Mouse (Mus musculus) layer of hippocampus, adult 11-12 months (tissue): ENCODE results near the gene Cfap299.

ENCODE experiments used
- DNase-seq: peaks from one replicate; pipeline ENCODE4 v3.0.0; 2022; ENCODE audit warnings: low spot score

Gene Cfap299

DNA sequence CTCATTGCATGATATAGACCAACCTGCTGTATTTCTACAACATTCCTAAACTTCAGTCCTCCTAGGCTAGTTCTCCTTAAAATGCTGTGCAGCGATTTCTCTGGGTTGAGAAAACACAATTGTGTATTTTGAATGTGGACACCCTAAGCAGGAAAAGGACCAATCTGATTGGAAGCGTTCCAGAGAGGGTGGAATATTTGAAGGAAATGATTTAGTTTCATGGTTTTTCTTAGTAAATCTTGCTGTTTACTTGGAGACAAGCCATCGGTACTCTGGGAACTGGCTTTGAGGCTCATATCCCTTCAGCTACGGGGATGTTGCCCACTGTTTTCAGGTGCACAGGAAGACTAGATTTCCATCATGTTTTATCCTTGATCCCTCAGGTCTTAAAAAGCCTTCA, 288.3 kb downstream of the Cfap299 start:
- no peak for DNase-seq

DNA sequence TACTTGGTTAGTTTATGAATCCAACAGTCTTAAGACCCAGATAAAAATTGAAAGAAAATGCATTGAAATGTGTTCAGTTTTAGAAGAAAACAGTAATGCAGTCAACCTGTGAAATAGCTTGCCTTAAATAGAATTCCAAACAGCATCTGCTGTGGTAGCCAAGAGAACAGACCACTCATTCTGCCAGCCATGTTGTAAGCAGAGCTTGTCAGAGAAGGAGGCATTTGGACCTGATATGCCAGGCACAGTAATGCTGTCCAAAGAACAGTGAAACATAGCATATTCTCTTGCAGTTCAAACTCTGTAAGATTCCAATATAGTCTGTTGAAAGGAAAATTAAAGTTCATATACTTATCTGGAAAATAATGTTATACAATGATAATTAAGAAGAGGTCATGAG, 321.2 kb downstream of the Cfap299 start:
- peak; percentile 4 for DNase-seq

DNA sequence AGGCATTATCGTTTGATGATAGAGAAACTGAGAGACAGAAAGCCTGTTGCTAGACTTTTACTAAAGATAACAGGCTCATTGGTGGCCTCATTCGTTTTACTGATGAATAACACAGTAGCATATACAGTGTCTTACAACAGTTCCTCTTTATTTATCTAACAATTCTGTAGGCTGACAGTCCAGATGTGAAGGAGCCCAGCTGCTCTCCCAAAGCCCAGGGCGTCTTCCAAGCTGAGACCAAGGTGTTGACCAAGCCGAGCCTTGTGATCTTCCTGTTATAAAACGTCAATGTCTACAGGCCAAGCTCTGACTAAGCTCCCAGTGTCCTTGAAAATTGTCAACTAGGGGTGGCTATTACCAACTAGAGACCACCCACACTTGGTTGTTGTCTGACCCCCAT, 321.9 kb downstream of the Cfap299 start:
- DNase-seq = no peak

DNA sequence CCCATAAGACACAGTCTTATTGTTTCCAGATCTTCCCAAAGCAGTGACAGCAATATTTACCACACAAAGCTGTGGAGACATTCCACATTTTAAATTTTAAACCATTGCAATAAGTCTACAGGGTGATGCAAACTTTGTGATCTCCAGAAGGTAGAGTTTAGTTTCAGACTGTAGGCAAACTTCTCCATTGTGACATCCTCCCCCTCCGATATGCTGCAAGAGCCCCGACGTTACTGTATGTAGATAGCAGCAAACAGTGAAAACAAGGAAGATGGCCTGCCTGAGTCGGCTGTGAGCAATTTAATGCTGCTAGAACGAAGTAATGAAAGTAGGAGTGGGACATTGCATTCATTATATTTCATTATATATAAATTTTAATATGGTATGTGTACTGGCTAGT, 359.1 kb downstream of the Cfap299 start:
- DNase-seq = no peak

DNA sequence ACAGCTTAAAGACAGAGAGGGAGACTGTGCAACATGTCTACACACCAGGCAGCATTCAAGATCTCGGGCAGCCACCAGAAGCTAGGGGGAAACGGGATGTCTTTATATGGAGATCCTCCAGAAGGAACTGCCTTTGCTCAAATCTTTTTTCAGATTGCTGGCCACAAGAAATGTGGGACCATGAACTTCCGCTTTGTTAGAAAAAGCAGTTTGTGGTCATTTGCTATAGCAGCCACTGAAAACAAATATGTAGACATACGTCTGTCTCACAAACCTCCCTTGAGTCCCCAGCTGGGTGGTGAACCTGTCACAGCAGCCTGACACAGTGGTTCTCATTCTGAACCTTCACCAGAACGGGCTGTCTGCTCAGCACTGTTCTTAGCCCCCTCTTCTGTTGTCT, 363.0 kb downstream of the Cfap299 start:
- no peak for DNase-seq

DNA sequence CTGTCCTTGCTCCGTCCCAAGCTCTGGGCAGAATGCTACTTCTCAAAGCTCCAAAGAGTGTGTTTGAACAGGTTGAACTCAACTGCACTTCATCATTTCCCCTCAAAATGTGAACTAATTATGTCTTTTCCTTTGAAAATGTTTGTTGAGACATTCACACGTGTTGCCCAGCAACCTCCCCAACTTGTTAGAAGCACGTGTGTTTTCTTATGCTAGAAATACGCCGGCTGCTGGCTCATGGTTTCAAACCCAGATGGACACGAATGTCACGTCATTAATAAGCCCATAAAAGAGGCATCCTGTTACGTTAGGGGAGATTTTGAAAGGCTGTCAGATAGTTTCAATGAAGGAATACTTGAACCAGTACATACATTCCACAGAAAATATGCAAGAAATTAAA, 367.2 kb downstream of the Cfap299 start:
- no peak for DNase-seq

DNA sequence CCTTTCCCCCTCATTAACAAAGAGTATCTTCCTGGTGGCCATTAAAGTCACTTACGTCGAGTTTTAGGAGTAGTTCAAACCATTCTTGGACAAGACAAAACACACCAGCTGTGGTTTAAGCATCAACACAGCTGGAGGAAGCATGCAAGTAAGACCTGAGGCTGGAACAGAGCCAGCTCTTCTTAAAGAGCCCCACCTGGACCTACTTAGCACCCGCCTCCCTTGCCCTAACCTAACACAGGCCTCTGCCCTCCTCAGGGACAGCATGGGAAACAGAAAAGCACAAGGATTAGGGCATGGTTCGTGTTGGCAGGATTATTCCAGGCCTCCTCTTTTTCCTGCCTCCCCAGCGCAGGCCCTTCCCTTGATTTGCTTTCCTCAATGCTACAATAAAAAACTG, 374.9 kb downstream of the Cfap299 start:
- DNase-seq = no peak

DNA sequence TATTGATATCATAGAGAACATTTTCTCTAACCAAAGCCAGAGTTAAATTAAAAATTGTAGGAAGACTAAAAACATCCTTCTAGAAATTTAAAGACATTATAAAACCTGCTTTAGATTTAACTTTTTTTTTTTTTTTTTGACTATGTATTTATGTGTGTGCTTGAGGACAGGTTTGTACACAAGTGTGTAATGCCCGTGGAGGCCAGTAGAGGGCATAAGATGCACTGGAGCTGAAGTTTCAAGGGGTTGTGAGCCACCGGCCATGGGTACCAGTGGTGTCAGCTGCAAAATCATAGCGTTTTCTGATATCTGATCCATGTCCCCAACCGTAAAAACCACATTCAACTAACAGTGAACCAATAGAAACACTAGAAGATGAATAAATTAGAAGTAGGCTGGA, 377.5 kb downstream of the Cfap299 start:
- no peak for DNase-seq

DNA sequence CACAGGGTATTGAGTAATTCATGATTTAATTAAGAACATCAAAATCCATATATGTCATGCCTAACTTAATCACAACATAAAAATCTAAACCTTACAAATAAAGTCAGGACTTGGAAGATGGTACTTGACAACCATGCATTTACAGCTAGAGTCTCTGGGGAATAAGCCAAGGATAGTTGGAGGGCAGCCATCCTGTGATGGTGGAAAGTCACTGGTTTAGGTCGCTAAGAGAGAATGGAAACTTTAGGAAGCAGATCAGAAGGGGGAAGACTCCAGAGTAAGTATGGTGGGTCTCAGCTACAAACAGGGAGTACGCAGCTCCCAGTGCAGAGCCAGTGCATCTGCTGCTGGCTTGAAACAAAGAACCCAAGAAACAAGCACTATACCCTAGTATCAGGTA, 386.3 kb downstream of the Cfap299 start:
- DNase-seq = no peak

DNA sequence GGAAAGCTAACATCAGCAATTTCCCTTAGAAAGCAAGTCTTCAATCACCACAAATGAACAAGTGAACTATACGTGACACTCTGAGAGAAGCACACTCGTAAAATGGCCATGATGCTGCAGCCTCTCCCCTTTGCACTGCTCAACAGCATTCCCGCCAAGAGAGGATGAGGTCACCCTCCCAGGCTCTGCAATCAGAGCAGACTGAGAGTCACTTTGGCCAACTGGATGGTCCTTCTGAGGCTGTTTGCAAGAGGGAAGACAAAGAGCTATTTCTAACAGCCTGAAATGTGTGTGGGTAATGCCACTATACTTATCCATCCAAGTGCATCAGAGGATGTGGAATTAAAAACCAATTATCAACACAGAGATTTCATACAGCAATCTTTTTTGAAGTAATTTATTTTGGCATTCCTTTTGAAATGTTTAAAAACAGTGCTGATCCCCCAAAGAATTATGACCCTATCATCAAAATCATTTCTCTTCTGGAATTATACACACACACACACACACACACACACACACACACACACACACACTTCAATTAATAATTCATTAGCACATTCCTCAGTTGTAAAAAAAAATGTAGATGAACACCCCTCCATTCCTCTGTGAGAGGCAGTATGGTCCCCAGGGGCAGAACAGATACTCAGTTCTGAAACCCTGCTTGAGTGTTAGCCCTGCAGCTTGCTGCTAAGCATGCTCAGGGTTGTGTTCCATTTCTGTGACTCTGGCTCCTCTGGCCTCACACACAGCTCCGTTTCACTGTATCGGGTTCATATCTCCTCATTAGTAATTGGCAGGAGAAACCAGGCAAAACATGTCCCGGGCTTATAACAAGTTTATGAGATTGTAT, 403.3 kb downstream of the Cfap299 start:
- DNase-seq = no peak

DNA sequence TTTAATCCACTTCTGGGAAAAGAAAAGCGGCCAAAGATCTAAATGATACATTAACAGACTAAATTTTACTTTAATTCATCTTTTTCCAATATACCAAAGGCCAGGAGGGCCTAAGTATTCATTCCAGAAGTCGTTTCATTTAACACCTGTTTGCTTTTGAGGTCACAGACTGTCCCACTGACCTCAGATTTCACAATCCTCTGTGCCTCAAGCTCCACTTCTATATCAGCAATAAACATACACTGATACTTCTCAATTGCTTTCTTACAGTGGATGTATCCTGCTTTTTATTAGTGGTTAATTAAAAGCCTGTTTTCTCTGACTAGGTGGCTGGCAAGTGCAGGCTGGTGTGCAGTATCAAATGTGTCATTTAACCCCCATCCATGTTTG, 403.9 kb downstream of the Cfap299 start:
- no peak for DNase-seq

DNA sequence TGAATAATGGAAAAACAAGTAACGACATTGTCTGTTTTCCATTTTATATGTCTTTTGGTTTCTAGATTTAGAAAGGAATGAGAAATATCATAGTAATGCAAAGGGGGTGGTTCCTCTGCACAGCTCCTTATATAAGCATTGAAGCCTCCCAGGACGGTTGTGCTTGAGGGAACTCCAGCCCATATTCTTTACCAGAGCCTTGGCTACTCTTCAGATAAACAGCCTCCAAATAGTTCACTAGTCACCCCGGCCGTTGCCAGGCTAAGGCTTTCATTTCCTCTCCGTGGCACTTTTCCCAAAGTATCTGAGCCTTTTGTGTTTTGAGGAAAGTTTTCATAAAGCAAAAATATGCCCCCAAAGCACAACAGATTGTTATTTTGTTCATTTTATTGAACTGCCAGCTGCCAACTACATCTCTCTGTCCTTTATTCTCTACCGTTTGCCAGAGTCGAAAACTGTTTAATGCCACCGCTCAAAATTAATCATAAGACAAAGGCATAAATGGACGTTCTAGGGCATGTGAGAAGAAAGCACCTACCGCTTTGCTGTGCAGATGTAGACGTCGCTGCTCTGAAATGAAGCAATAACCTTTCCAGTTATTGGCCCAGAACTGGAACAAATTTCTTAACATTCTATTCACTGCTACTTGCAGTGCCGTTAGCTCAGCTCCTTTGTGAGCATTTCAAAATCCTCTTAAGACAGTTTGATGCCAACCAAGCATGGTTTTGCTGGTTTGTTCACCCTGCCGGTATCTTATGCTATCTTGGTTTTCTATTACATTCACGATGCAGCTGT, 433.0 kb downstream of the Cfap299 start:
- DNase-seq = peak; percentile 6

DNA sequence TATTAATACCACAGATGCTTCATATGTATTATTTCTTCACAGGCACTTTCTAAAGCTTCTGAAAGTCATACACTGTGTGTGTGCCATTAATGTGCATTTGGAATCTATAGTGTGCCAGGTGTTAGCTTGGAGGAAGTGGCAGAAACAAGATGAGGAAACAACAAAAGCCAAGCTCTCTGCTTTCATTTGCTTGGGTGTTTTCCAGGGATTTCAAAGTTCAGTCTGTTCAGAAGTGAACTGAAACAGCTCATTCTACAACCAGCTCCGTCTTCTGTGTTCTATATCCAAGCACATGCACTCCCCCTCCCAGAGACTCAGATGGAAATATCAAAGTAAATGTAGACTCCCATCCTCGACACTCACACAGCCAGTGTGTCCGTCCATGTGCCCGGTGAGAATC, 449.5 kb downstream of the Cfap299 start:
- no peak for DNase-seq

DNA sequence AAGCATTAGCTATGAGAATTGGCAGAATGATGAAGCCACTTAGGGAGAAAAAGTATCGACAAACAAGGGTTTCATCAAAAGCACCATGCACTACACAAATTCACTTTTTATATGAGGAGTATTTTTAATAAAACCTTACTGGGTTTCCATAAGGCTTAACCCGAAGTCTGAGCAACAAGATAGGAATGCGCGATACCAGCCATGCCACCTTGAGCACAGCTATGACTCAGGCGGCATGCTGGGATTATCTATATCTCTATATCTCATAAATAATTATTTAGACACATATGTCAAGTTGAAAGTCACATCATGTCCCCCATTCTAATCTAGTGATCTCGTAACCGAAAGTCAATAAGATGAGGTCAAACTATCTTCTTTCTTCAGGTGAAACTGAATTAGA, 453.0 kb downstream of the Cfap299 start:
- no peak for DNase-seq

DNA sequence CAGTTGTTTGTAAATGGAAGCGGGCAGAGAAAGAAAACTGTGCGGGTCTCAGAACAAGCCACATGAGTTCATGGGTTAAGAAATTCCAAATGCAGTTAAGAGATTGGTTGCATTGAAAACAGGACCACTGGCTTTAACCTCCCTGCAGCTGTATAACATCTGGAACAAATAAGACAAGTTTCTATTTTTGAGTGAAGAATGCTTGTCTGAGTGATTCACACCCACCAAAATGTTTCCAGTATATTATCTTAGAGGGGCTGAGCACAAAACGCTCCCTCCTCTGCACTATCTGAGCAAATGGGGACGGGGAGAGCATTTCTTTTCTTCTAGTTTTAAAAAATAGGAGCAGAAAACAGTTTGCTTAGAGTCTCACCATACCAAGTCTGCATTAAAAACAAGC, 458.6 kb downstream of the Cfap299 start:
- no peak for DNase-seq

DNA sequence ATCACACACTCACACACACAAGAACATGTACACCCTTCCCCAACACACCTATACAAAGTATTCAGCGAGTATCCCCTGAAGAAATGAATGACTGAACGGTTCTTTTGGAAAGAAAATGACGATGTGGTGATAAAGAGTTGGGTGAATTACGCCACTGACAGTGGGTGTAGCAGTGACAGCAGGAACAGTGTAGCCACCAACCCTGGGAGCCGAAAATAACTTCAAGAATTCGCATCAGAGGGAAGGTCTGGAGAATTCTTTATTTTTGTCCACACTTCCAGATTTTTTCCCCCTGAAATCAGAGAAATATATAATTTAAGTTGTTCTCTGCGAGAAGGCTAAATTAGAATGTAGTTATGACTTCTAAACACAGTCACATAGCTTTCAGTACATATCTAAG, 459.5 kb downstream of the Cfap299 start:
- no peak for DNase-seq

DNA sequence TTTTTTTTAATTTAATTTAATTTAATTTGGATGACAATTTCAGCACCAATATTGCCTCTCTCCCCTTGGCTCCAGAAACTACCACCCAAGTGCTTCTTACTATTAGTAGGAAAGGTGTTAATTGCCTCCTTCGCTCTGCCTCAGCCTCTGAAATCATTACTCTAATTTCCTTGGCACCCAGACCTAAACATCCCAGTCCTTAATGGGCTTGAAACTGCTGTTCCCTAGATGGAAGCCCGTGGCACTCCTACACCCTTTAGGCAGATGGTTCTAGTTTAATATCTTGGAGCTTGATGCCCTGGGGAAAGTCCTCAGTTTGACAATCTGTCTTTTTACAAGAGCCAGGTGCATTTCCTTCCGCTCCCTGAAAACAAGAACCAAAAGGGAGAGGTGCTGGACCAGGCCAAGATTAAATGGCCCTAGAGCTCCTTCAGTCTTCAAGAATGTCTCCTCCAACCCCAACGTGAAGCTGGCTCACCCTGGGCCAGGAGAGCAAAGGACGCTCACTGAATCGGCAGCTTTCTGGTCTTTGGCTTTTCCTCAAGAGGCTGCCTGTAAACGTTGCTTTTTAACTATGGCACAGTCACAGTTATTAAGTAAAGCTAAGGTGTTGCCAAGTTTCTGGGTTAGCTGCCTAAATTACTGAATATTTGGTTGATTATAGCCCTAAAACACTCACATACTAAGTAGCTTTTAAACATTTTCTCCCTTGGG, 461.9 kb downstream of the Cfap299 start:
- no peak for DNase-seq

DNA sequence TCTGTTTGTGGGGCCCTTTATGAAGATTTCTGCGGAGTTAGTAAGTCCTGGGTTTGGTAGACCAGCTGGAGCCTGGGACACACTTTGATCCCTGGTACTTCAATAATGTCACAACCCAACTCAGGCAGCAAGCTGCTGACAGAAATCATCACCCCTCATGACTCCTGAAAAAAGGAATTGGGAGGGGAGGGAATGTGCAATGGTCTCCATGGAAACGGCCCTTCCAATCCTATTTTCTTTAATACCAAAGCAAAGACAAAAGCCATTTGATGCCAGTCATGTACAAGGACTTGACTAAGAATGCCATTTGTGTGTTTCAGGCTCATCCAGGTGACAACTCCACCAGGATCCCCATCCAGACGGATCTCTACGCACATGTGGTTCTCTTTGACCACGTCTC, 472.4 kb downstream of the Cfap299 start:
- DNase-seq = no peak

DNA sequence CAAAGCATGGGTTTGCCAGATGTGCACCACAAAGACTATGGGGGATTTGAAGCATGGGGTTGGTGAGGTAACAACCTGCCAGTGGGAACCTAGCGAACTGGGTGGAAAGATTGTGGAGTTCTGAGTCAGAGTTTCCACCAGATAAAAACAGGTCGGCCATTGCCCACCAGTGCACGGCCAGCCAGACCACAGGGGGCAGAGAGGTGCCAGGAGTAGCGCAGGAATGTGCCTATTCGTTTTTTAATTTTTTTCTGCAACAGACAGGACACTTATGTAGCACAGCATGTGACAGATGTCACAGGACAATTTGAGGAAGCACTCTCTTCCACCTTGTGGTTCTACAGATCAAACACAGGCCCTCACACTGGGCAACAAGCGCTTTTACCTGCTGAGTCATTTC, 475.7 kb downstream of the Cfap299 start:
- DNase-seq = no peak

DNA sequence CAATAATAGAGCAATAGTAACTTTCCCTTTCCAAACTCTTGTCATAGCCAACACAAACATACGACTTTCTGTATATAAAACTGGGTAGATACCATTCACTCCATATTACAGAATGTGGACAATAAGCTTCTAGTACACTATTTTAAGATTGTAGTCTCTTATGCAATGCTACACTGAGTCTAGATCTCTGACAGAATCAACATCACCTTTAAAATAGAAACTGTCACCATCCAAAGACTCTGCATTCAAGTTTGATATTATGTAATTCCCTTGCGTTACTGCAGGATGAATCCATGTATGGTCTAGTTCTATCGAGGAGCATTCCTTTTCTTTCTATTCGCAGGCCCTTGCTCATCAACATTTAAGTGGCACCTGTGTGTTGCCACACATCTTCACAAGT, 477.4 kb downstream of the Cfap299 start:
- DNase-seq = no peak

DNA sequence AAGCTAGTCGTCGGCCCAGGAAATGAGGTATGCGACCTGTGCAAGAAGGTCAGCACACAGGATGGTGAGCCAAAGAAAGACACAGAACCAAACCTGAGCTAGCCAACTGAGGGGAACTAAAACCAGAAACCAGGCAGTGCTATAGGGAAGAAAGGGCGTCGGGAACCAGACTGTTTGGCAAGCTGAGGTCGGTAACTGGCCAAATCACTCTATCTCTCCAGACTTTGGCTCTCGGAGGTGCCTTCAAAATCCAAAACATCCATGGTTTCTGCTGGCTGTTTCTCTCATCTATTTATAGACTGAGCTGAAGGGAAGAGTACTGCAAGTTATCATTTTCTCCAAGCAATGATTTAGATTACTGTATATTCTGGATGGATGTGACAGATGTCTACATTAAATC, 477.9 kb downstream of the Cfap299 start:
- DNase-seq = no peak

DNA sequence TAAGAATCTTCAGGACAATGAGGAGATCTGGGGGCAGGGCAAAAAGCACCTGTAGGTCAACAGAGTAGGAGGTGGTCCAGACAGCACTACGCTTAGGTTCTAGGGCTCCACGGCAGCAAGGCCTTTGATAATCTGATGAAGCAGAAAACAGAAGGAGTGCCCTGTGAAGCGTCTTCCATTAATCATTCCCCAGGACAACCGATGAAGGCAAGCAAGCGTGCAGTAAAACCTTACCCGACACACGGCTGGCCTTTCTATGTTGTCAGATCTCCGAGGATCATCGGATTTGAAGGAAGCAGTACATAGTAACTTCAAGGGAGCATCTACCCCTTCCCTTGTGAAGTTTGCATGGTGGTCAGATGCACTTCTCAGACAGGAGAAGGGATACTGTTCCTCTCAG, 478.8 kb downstream of the Cfap299 start:
- no peak for DNase-seq

DNA sequence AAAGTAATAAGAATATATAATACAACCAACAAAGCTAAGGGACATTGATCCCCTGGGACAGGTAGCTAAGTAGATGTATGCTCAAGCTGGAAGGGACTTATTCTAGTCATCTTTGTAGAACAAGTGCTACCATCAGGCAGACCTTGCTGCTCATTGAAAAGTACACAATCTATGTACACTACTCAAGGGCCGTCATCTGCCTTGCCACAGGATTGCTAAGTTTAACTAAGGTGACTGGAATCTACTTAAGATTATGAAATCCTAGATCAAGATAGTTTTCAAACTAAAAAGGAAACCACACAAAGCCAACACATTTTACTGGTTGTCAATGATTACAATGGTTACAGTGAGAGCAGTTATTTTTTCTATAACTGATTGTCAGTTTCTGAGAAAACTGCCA, 483.3 kb downstream of the Cfap299 start:
- DNase-seq = no peak
